Mouse (Mus musculus) thymus, postnatal 4 days (tissue): ENCODE measurements around the gene Ms4a6c.
"Not testable (repeated sequence)": the region's sequence is repeated elsewhere in the genome, so short reads cannot be mapped to it uniquely, and the experiment has no call there.

Experiments used
- DNase-seq: peaks from one replicate; pipeline ENCODE4 v3.0.0; 2021

Ms4a6c gene

GRCm38 (mm10) chr19:11504857-11505256 is 35.7 kb downstream of the Ms4a6c start:
- no peak for DNase-seq

- DNase-seq, result no peak
Observed at GRCm38 (mm10) chr19:11513458-11513857, 44.3 kb downstream of the Ms4a6c start.

DNA sequence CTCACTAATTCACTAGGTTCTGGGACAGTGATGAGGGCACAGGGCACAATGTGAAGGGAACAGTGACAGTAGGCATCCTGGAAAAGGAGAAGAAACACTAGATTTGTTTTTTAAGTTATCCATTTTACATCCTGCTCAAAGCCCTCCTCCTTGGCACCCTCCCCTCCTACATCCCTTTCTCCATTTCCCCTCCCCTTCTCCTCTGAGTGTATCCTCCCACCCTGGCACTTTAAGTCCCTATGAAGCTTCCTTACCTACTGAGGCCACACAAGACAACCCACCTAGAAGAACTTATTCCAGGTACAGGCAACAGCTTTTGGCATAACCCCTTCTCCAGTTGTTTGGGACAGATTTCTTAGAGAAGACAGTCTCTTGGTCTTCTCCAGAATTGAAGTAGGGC is 47.1 kb downstream of the Ms4a6c start, which contains the start of gene Ms4a6b:
Ms4a6b (plus strand) TSS at position 267 of the 400 bp plus-strand sequence.
- no peak for DNase-seq

DNA sequence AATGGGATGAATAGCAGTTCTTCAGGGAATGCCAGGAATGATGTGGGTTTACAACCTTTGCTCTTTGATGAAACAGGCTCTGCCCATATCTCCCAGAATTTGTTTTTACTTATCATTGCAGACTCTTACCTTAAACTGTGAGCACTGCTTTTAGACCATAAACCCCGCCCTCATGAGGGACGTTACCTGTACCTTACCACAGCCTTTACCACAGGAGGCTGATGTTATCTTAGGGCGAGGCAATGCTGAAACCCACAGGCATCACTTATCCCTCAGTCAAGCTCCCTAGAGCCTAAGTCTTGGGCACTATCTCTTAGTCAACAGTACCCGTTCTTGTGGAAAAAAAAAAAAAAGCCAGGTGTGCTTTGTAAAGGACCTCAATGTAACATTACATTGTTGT is 47.7 kb downstream of the Ms4a6c start:
- peak; percentile 54 for DNase-seq

- not testable (repeated sequence) for DNase-seq
Observed at GRCm38 (mm10) chr19:11517373-11517772, 48.2 kb downstream of the Ms4a6c start.

GRCm38 (mm10) chr19:11518356-11518755 is 49.2 kb downstream of the Ms4a6c start:
- peak; percentile 21 for DNase-seq

GRCm38 (mm10) chr19:11520146-11520545 is 51.0 kb downstream of the Ms4a6c start:
- no peak for DNase-seq
